In genomic region chr19:37255321-37255720, GRCm38 (mm10) we compare ENCODE assay signal across 22 mouse cellular contexts. TPM values are rescaled to one million over a fixed set of nuclear protein-coding genes. Genes with fewer than 3 reads are reported as not detected.
DNase-seq lines count a peak whose midpoint lies in the region; ATAC-seq lines count a peak whose summit lies in the region.
"Had no signal": no experiment of that assay in that cellular context is flagged by ENCODE, and none has a peak within 500 bp of the region (broad histone marks: within the 10 kb centered on the region; RNA-seq: fewer than 3 reads in every experiment).

No protein-coding gene starts in this region.

- no peaks in the 10 kb centered on the region for H3K4me1 ChIP-seq in forebrain, embryonic 12.5 days
- H3K4me1 ChIP-seq: embryonic facial prominence, embryonic 13.5 days; hindbrain, embryonic 15.5 days; limb, embryonic 15.5 days; midbrain, embryonic 10.5 days; neural tube, embryonic 12.5 days had no signal

- no peaks in the 10 kb centered on the region for H3K9me3 ChIP-seq in forebrain, embryonic 12.5 days
- H3K9me3 ChIP-seq: embryonic facial prominence, embryonic 13.5 days; hindbrain, embryonic 15.5 days; limb, embryonic 15.5 days; midbrain, embryonic 10.5 days; neural tube, embryonic 12.5 days had no signal

- WGBS in forebrain, embryonic 12.5 days: 87% methylated on average over 9 of the region's 9 CpGs

- ATAC-seq in forebrain, embryonic 12.5 days (ENCODE audit: low FRiP score): no peak
- ATAC-seq: forebrain, postnatal 0 days; intestine, embryonic 16.5 days had no signal

- H3K27me3 ChIP-seq in forebrain, embryonic 12.5 days: no peaks in the 10 kb centered on the region
- H3K27me3 ChIP-seq: embryonic facial prominence, embryonic 13.5 days; hindbrain, embryonic 15.5 days; limb, embryonic 15.5 days; neural tube, embryonic 12.5 days had no signal

- peak; percentile 73 to 87 for DNase-seq in layer of hippocampus, adult 18-20 months (ENCODE audit: low spot score in 2 of 2)
- no peak for DNase-seq in layer of hippocampus, adult 9-10 months (ENCODE audit: low spot score)
- DNase-seq in 3T3-L1 (ENCODE audit: low read depth, low spot score) (peak; percentile 65), NIH3T3 (ENCODE audit: low read depth) (peak; percentile 72)
- peak; percentile 61 to 80 for DNase-seq in left cerebral cortex, postnatal 14 days (ENCODE audit: low spot score in 2 of 2)
- DNase-seq in adrenal gland, adult 2 months: no peak
- no peak for DNase-seq in Muller cell, postnatal 12 days (ENCODE audit: inconsistent ontology term)
- DNase-seq: adrenal gland, postnatal 10 days; cerebellum, adult 18-20 months; forebrain, postnatal 0 days; heart, postnatal 14 days; lung, adult 2 months; lung, postnatal 36 days; spleen, adult 18-20 months had no signal

- H3K27ac ChIP-seq in forebrain, embryonic 12.5 days: no peak overlapping the region
- H3K27ac ChIP-seq: embryonic facial prominence, embryonic 13.5 days; hindbrain, embryonic 15.5 days; limb, embryonic 15.5 days; midbrain, embryonic 10.5 days; neural tube, embryonic 12.5 days had no signal

- no peaks in the 10 kb centered on the region for H3K36me3 ChIP-seq in forebrain, embryonic 12.5 days (replicated peaks)
- H3K36me3 ChIP-seq: embryonic facial prominence, embryonic 13.5 days; hindbrain, embryonic 15.5 days; limb, embryonic 15.5 days; midbrain, embryonic 10.5 days; neural tube, embryonic 12.5 days had no signal

- no peak overlapping the region for H3K4me2 ChIP-seq in forebrain, embryonic 12.5 days
- H3K4me2 ChIP-seq: embryonic facial prominence, embryonic 13.5 days; heart, embryonic 11.5 days; hindbrain, embryonic 15.5 days; limb, embryonic 15.5 days; neural tube, embryonic 12.5 days had no signal

- no peak overlapping the region for H3K4me3 ChIP-seq in forebrain, embryonic 12.5 days (replicated peaks)
- H3K4me3 ChIP-seq: embryonic facial prominence, embryonic 13.5 days; hindbrain, embryonic 15.5 days; limb, embryonic 15.5 days; midbrain, embryonic 10.5 days; neural tube, embryonic 12.5 days had no signal

- intact Hi-C loops in left cerebral cortex, postnatal 14 days (cut with DNase I): no loop called here

- no peak overlapping the region for H3K9ac ChIP-seq in forebrain, embryonic 12.5 days
- H3K9ac ChIP-seq: embryonic facial prominence, embryonic 13.5 days; forebrain, postnatal 0 days; hindbrain, embryonic 15.5 days; limb, embryonic 15.5 days; neural tube, embryonic 12.5 days had no signal

RNA-seq across cellular contexts. Expression of gene Cpeb3, which starts 46.9 kb away (rescaled TPM):
- 10 to 100 TPM; 76.6 to 76.9 TPM for total RNA-seq in layer of hippocampus, adult 18-20 months (2021)
- total RNA-seq in left cerebral cortex, postnatal 14 days (2021): 10 to 100 TPM; 68.8 to 69.3 TPM
- polyA plus RNA-seq in forebrain, embryonic 12.5 days (2016; fragmentation: Nextera tagmentation; extraction: Ambion mirVana): 3.7 and 6.1 TPM in 2 replicates
- 10 to 100 TPM; 17.0 to 17.2 TPM for total RNA-seq in adrenal gland, adult 2 months (2021)
- polyA plus RNA-seq in adrenal gland, adult 2 months (2012; rRNA removed): 26.4 and 31.4 TPM in 2 replicates

RNA-seq across cellular contexts. Expression of gene March5, which starts 48.0 kb away (rescaled TPM):
- total RNA-seq in layer of hippocampus, adult 18-20 months (2021): 10 to 100 TPM; 89.4 to 90.6 TPM
- total RNA-seq in left cerebral cortex, postnatal 14 days (2021): 10 to 100 TPM; 89.1 to 94.1 TPM
- polyA plus RNA-seq in forebrain, embryonic 12.5 days (2016; fragmentation: Nextera tagmentation; extraction: Ambion mirVana): 154 and 159 TPM in 2 replicates
- total RNA-seq in adrenal gland, adult 2 months (2021): 100 to 1,000 TPM in 1 of 2 experiments, 10 to 100 TPM in 1; 97.0 to 117 TPM
- 42.9 and 77.8 TPM in 2 replicates for polyA plus RNA-seq in adrenal gland, adult 2 months (2012; rRNA removed)

Comparison
In these comparisons a context has a peak if more than half of its experiments do, and no peak if none do; other contexts are left out.
1. DNase-seq: peak in layer of hippocampus, adult 18-20 months (2 of 2), 3T3-L1 (single experiment), NIH3T3 (single experiment) and left cerebral cortex, postnatal 14 days (2 of 2); none in layer of hippocampus, adult 9-10 months (single experiment), adrenal gland, adult 2 months (single experiment) and Muller cell, postnatal 12 days (single experiment).